Mouse (Mus musculus) midbrain, embryonic 15.5 days (tissue): ENCODE results near the gene Ppm1a. TPM values are rescaled to one million over a fixed set of nuclear protein-coding genes. Genes with fewer than 3 reads are reported as not detected.

Experiments used
- polyA plus RNA-seq: library from polyadenylated mRNA; unstranded; fragments of >200 nt; fragmentation: Nextera tagmentation; extraction: Ambion mirVana; gene quantifications from 2 replicates; pipeline ENCODE4 v1.2.1, GENCODE M21; 2015

The Ppm1a gene
- polyA plus RNA-seq, 1 experiment from 2014 or later: 62.3 TPM

Other genes starting within 250 kb of the Ppm1a start
- 25.6 and 26.0 TPM in 2 replicates for gene Pcnx4, start 221.1 kb upstream of the Ppm1a start, polyA plus RNA-seq
- gene Gm4756, start 107.8 kb upstream of the Ppm1a start, polyA plus RNA-seq: not detected in 2 replicates
- gene Dhrs7, start 92.5 kb upstream of the Ppm1a start, polyA plus RNA-seq: 15.1 and 16.6 TPM in 2 replicates
- 0.61 and 1.5 TPM in 2 replicates for gene Six6, start 182.4 kb downstream of the Ppm1a start, polyA plus RNA-seq
- 4.0 and 4.8 TPM in 2 replicates for gene 4930447C04Rik, start 183.3 kb downstream of the Ppm1a start, polyA plus RNA-seq